Mouse (Mus musculus) thymus, adult 18-20 months (tissue): Measurements from ENCODE around the gene Gas2l3.

Source experiments
- DNase-seq, 2 experiments: peaks; one replicate each; pipeline ENCODE4 v3.0.0; 2022; ENCODE audit warnings: mixed read lengths in 2 of 2

The Gas2l3 gene

DNA sequence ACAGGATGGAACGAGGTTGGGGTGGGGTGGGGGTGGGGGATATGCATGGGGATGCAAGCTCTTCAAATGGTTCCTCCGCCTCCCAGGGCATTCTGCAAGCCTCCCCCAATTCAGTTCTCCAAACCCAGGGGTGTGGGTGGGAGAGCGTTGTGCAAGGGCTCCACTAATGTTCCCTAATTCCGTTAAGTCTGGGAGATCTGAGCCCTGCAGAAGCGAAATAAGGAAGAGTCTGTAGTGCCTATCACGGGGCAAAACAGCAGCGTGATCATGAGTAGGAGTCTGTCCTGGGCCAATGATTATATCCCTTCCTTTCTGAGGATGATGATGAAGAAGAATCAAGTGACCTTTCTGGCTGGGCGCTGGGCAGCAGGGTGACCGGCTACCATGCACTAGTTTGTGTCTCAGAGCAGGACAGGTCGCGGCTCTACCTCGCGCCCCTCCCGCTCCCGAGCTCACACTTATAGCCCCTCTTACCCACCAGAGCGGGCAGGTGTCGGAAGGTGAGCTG lies 598 bp downstream of the Gas2l3 start:
- no peak for DNase-seq

DNA sequence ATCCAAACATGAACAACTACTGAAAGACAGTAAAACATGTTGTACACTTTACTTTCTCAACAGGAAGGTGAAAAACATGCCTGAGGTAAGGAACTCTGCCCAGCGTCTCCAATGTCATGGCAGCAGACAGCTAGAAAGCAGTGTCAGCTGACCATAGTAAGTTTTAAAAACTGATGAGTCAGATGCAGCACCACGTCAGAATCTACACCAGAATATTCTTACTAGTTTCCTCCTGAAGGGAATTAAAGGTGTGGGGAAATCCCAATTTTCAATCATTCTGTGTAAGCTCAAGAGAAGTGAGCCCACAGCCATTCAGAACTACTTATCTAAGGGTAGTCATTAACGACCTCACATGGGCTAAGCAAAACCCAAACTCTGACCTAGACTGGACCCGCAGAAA lies 1.1 kb downstream of the Gas2l3 start:
- no peak for DNase-seq

DNA sequence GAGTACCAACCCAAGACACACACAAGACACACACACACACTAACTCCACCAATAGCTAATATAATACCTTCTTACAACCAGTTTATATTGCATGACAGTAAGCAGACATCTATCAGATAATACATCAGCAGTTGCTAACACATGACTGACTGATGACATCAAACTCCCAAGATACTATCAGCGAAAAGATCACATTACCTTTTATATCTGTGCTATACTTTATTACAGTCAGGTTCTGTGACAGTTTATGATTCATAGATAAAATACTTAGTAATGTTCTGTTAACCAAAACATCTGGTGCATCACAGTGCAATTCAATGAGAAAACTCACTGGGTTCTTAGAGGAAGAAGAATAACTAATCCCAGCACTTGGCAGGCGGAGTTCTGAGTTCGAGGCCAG lies 1.8 kb downstream of the Gas2l3 start:
- DNase-seq = no peak

DNA sequence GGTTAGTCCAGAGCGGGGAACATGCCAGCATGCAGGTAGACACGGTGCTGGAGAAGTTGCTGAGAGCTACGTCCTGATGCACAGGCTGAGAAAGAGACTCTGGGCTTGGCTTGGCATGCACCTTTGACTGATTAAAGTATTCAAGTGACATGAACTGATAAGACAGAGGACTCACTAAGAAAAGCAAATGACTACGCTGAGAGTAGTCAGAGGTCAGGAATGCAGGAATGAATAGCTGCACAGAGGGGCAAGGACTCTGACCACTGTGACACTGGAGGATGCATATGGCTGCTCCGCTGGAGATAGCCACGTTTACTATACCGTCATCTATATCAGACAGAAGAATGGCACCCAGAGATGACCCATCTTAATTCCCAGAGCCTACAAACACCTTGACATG lies 4.4 kb downstream of the Gas2l3 start:
- no peak for DNase-seq

DNA sequence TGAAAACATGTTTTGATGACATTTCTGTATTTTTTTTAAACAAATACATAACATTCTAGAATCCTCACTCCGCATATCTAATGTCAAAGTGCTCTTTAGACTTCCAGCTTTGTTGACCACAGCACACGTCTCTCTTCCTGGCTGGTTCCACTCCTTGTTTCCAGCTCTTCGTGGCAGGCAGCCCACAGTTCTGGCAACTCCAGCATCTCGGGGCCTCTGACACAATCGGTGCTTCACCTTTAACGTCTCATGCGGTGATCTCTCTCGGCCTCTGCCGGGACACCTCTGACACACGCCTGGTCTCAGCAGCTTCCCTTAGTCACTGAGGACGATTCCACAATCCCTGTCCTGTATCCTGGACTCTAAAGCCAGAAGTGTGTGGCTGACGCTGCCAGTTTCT lies 5.8 kb downstream of the Gas2l3 start:
- no peak for DNase-seq

DNA sequence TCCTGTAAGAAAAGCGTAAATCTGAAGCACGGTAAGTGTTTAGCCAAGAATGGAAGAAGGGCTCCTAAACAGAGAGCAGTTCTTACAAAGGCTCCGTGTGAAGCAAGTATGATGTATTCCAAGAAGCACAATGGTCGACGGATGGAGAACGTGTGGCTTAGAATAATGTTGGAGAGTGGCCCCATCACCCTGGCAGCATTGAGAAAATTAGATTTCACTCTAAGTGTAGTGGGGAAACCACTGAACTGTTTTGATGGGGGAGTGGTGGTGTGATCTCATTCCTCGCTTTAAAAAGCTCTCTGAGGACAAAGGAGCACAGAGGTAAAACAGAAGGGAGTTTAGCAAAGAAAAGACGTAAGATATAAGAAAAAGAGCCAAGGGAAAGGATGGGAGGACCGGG lies 6.3 kb downstream of the Gas2l3 start:
- no peak for DNase-seq

DNA sequence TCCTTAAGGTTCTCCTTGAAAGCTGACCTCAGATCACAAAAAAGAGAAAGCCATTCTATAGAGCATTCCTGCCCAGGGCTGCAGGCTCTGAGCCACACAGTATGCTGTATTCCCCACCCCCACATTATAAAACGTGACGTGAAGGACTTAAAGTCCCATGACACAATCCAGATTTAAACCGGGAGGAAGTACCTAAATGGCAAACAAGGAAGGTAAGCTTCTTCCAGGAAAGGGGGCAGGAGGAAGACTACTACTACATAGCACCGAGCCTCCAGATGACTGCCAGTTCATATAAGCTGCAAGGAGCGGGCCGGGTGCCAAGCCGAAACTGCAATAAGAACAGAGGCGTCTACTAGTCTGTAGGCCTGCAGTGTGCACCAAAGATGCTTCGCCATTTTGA lies 7.8 kb downstream of the Gas2l3 start:
- DNase-seq = no peak

DNA sequence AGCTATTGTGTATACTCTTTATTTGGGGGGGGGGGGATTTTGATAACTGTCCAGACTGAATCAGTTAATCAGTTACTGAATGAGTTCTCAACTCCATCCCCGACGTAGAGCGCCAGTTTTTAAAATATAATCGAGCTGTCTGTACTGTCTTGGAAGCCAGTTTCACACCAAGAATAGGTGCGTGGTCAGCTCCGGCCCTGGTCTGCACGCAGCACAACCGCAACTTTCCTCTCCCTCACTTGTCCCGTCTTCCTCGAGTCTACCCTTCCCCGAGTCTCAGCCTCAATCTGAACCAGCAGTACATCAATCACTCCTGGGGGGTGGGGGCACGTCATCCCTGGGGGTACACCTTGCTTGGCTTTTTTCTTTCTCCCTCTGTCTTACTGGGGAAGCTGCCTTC lies 8.4 kb downstream of the Gas2l3 start:
- no peak for DNase-seq

DNA sequence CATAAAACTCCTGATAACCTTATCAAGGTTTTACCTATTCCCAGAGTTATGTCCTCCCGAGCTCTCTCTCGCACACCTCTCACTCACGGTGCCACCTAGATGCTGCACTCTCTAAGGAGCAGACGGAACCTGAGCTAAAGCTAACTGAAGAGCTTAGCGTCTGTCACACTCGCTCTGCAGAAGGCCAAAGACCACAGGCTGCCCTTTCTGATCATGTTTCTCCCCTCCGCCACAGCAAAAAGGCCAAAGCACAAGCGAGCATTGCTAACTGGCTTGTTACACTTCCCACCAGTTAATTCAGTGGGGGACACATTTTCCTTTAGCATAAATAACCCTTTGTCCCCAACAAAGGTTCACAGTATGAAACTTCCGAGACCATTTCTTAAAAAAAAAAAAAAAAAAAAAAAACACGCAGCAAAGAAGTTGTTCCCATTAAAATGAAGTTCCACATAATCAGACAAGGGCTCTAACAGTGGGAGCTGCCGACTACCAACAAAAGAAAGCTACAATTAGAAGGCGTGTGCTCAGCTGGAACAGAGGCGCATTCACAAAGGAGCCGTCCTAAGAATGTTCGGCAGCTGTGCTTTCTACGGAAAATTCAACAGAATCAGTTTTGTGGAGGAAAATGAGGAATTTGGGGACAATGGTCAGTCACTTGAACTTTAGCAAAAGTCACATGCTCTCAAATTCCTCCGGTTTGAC lies 9.1 kb downstream of the Gas2l3 start:
- no peak for DNase-seq

DNA sequence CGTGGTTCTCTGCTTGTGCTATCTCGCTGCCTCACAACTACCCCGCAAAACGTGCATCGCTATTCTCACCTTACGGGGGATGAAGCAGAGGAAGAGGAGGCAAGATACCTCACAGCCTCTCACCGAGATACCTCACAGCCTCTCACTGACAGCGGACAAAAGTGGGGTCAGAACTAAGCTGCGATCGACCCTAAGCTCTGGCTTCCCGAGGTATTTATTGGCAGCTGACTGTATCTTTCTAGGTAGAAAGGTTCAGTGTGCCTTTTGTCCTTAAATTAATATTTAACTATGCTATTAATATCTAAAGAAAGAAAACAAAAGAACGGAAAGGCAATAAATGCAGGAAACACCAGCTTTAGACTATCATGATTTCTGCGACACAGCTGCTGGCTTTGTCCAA lies 11.0 kb downstream of the Gas2l3 start:
- DNase-seq = no peak

DNA sequence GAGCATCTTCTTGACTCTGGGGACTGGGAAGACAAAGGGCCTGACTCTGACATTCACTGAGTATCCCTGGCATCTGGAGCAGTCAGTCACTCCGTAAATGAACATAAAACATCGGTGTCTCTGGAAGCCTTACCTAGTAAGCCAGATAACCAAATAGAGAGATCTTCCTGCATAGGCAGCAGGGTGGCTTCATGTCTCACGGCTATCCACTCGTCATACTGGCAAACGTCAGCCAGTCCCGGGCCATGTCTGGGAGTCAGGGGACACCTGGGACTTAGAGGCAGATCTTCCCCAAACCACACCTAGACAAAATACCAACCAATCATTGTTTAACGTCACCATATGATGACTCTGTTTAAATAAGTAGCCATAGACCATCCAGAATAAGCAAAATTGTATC lies 13.0 kb downstream of the Gas2l3 start:
- DNase-seq = no peak

DNA sequence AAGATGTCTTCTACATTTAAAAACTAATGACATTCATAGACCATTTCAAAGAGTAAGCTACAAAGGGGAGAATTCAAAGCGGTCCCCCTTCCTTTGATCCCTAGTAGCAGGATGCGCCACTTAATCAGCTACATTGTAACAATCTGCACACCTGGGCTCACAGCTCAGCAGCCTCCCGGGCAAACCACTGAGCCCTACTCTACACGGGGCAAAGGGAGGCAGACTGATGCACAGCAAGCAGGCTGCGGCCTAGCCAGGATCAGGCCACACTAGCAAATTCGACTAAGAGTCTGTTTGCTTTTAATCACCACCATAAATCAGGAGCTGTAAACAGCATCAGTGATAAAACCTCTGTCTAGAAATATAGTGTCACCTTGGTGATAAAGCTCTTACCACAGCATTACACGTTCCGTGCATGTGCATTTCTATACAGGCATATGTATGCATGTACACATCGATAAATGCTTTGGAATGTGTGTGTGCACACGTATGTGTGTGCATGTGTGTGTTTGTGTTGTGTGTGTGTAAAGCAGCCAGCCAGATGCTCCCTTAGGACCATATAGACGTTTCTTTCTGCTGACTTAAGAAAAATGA lies 18.9 kb downstream of the Gas2l3 start:
- DNase-seq = peak; percentile 18 to 23

DNA sequence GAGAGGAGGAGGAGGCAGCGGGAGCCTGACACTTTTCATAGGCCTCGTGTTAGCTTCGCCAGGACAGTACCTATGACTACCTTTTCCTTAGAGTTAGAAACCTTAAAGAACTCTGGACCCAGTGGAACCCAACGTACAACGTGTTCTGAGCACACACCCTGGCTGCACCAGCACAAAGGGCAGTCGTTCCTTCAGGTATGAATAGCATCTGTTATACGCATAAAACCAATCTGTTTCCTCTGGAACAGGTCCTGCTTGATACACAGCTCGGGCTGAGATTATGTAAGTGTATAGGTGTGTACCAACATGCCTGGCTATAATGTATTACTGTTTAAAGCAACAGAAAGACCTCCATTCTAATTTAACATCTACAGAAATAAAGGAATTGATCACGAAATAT lies 19.6 kb downstream of the Gas2l3 start:
- DNase-seq = no peak

DNA sequence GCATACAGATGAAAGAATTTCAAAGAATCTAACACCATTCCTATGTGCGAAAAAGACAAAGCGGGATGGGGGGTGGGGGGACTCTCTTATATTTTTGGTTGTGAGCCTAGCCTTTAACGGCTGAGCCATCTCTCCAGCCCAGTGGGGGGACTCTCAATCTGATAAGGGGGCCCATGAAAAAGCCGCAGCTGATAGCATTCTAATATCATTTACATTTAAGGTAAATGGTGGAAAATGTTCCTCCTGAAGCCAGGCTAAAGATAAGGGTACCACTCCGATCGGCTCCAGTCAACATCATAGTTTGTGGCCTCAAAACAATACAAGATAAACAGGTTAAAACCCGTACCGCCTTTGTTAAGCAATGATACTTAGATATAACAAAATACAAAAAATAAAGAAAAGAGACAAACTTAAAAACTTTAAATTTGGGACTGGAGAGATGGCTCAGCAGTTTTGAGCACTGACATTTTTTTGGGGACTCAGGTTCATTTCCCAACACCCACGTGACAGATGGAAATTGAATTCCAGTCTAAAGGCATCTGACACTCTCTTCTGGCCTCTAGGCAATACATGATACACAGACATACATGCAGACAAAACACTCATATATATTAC lies 20.5 kb downstream of the Gas2l3 start:
- no peak for DNase-seq

DNA sequence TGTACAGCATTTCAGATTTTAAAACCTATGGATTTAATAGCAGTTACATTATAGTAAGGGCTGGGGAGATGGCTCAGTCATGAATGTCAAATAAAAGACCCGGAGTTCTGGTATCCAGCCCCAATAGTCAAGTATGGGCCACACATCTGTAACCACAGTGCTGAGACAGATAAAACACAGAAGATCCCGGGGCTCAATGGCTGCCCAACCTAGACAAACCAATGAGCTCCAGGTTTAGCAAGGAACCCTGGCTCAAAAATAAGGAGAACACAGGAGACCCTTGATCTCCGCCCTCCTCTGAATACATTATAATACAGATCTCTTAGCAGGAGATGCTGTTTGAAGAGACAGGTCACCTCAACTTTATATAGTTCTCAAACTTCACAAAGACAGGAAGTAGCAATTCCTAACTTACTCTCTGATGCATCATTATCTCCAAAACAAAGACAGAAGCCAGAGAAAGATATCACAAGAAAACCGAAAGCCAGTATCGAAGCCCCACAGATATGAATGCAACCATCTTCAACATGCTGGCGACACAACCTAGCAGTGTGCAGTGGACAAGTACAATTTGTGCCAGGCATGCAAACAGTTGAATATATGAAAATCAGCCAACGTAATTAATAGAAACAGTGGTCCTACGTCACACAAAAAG lies 21.1 kb downstream of the Gas2l3 start:
- no peak for DNase-seq

DNA sequence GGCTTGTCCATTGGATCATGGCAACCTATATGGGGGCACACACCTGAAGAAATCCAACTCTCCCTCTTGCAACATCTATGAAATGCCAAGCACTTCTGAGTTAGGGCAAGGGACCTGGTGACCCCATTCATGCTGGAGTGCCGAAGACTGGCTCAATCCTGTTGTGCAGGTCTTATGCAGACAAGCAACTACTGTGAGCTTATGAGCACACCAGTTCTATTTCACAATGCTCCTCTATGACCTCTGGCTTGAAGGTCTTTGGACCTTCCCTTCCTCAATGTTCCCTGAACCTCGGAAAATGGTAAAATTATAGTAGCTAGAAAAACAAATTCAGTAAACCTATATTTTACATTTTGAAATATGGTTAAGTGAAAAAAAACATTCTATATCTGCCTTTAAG lies 25.8 kb downstream of the Gas2l3 start:
- DNase-seq = no peak

DNA sequence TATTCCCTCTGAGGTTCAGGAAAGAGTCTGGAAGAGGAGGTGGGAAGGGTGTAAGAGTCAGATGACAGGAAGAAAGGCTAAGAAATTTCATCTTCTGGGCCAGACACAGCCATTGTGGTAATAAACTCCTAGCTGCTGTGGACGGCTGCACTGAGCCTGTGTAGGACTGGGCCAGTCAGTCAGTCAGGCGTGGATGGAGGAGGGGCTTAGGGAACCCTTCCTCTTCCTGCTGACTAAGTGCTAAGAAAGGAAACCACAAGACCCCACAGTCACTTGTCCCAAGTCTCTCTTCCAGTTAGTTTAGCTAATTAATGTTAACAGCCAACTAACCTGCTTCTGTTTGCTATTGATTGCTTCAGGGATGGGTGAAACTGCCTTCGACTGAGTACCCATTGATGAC lies 28.3 kb downstream of the Gas2l3 start:
- no peak for DNase-seq

DNA sequence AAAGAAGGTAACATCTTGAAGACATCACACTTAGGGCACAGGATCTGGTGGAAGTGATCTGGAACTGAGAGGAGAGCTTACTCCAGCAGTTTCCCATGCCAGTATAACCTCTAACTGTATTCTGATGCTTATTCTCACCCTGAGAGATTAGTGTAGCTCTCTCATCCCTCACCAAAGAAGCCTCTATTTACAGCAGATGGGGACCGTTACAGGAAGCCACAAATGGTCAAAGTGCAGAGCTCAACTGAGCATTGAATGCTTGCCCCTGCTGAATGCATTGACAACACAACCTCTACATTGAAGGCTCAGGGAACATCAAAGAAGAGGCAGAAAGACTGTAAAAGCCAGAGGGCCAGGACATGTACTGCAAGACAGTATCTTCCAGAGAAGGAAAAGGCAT lies 36.2 kb downstream of the Gas2l3 start:
- no peak for DNase-seq

DNA sequence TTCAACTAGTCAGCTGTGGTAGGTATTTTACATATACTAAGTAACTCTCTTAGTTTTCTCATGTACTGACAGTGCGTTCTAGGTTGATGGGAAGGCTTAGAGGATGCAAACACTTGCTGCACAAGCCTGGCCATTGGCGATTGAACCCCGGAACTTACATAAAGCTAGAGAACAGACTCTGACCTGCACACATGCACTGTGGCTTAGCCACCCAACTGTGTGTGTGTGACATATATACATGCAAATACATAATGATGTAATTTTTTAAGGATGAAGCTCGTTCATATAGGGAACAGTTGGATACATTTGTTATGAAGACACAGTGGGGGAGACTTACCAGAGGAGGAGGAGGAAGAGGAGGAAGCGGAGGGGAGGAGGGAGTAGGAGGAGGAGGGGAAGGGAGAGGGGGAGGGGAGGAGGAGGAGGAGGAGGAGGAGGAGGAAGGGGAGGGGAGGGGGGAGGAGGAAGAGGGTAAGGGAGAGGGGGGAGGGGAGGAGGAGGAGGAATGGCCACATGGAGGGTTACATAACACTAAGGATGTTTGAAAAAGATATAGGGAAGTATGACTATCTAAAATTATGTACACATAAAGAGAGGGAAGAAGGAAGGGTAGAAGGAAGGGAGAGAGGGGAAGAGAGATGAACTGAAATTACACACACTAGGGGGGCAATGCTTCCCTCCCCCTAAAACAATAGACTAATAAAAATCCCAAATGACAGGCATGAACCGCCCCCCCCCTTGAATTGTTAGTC lies 36.9 kb downstream of the Gas2l3 start:
- DNase-seq = no peak

DNA sequence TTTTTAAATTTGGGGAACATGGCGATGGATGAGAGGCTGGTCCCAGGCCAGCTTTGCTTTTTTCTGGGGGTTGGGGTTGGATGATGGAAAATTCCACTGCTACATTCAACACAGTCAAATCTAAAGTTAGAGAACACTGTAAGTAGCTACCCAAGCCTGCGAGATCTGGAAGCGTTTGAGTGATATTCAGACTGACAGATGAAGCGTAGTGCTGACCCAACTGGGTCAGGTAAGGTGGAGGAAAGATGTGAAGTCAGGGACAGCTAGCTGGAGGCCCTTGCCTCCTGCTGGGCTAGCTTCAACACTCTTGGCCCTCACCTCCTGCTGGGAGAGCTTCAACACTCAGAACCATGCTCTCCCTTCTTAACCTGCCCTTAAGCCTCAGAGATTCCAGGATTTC lies 38.8 kb downstream of the Gas2l3 start:
- no peak for DNase-seq

DNA sequence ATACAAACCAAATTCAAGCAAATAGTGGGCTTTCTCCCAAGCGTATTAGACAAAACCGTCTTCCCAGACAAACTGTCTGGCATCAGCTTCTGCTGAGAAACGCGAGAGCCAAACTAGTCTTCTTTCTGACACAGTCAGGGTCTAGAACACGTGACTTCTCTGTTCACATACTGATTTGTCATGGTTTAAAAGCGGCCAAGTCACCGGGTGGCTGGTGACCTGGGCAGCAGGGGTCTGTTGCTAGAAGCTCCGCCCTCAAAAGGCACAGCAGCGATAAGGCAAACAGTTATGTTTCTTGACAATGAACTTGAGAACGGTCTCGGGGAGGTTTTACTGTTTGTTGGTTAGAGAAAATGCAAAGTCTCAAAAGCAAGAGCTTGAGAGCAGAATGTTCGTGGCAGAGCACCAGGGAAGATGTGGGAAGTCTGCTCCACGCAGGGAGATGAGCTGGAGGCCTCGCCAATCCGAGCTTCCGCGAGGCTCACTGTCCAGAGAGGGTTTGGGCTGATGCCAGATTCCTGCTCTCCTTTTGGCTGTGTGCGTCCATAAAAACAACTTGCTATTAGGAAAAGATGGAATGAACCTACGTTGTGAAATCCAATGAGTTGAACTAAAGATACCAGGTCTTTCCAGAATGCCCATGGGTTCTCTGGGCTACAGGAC lies 43.0 kb downstream of the Gas2l3 start:
- DNase-seq = no peak

DNA sequence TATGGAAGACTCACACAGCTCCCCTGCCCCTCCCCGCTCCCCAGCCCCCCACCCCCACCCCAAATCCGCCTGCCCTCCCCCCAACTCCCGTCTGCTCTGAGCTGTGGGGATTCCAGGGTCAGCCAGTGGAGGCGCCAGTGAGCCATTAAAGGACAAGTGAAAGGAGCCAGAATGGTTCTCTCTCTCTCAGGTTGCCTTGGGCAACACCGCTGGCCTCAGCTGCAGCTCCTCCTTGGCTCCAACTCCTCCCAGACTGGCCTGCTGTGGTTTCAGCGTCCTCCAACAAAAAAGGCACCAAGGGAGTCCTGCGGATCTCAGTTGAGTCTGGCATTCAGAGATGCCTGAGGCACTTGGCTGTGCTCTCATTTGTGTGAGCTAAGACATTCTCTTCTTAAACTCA lies 47.9 kb downstream of the Gas2l3 start:
- no peak for DNase-seq

DNA sequence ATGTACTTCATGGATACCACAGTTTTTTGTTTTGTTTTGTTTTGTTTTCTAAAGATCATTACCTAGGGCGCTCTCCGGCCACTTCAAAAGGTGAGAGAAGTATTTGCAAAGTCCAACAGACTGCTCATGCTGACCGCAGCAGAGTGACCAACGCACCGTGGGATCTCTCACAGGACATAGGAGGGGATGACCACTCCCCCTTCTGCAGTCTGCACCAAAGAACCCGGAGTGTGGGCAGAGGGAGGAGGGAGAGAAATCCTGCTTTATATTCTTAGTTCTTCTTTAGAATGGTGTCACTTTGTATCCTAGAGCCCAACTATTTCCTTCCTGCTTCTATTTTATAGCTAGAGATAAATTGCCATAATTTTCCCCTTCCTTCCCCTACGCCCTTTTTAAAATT lies 48.4 kb downstream of the Gas2l3 start:
- DNase-seq = no peak
